Mouse (Mus musculus) retina, postnatal 7 days (tissue): Measurements from ENCODE around the gene Prr32.

Source experiments
- DNase-seq: peaks from one replicate; pipeline ENCODE4 v3.0.0-alpha.2; 2012; ENCODE audit warnings: low read depth, low spot score

Gene Prr32

GRCm38 (mm10) chrX:45090604-45091003 is at the start of gene Prr32:
Gene Prr32 (plus strand): TSS chrX:45090904.
- no peak for DNase-seq
